Mouse (Mus musculus): Measurements from ENCODE around the gene Farp2.

GRCm38 (mm10) chr1:93479476-93480083 lies 32.3 kb upstream of the Farp2 start:
- TF ChIP-seq PAX5 (IDR thresholded peaks at IDR 0.05; ENCODE audit: low read length) = no peak
- no peak for TF ChIP-seq TCF12 (IDR thresholded peaks at IDR 0.05; ENCODE audit: low read depth, low read length)
- no peak for TF ChIP-seq CTCF (conservative IDR thresholded peaks at IDR 0.05 in 1 of 2, IDR thresholded peaks at IDR 0.05 in 1 of 2; ENCODE audit: low read depth in 2 of 2, low read length in 2 of 2)
- no peak for TF ChIP-seq POLR2A (IDR thresholded peaks at IDR 0.05; ENCODE audit: low read depth, low read length)
- TF ChIP-seq HCFC1 (IDR thresholded peaks at IDR 0.05; ENCODE audit: low read depth, low read length) = no peak
- no peak for TF ChIP-seq TBP (conservative IDR thresholded peaks at IDR 0.05; ENCODE audit: low read depth, low read length)
- no peak for TF ChIP-seq USF2 (conservative IDR thresholded peaks at IDR 0.05; ENCODE audit: low read depth, low read length)
- no peak for TF ChIP-seq JUND (conservative IDR thresholded peaks at IDR 0.05; ENCODE audit: low read depth, low read length)
- TF ChIP-seq ZC3H11A (IDR thresholded peaks at IDR 0.05; ENCODE audit: low read depth, low read length) = no peak
- no peak for TF ChIP-seq BHLHE40 (IDR thresholded peaks at IDR 0.05; ENCODE audit: low read depth, low read length)

Measured in CH12.LX (cell line).